Mouse (Mus musculus) ES-E14 (cell line): Measurements from ENCODE around the gene Atf2.
"Not testable (repeated sequence)": the region's sequence is repeated elsewhere in the genome, so short reads cannot be mapped to it uniquely, and the experiment has no call there.

Experiments used
- CHD2 ChIP-seq: IDR thresholded peaks from 2 replicates; pipeline ENCODE4 v1.6.1; 2014; ENCODE audit warnings: mild to moderate bottlenecking, low read depth, low read length, inconsistent platforms
- HCFC1 ChIP-seq: IDR thresholded peaks from 2 replicates; pipeline ENCODE4 v1.6.1; 2012; ENCODE audit warnings: low read length, inconsistent platforms, borderline replicate concordance; ENCODE audit not compliant: insufficient read depth
- MAFK ChIP-seq: IDR thresholded peaks from 2 replicates; pipeline ENCODE4 v1.6.1; 2014; ENCODE audit warnings: mild to moderate bottlenecking, low read depth, low read length, inconsistent platforms; ENCODE audit not compliant: insufficient read depth

- not testable (repeated sequence) for TF ChIP-seq CHD2, MAFK, HCFC1
Observed at GRCm38 (mm10) chr2:73904679-73905078, 12.2 kb upstream of the Atf2 start.
